In genomic region chr9:71930431-71931357, GRCm38 (mm10) we compare ENCODE assay signal across 24 mouse cellular contexts.
DNase-seq lines count a peak whose midpoint lies in the region; ATAC-seq lines count a peak whose summit lies in the region.
"Had no signal": no experiment of that assay in that cellular context is flagged by ENCODE, and none has a peak within 500 bp of the region (broad histone marks: within the 10 kb centered on the region; RNA-seq: fewer than 3 reads in every experiment).

No protein-coding gene starts in this region.

- H3K4me1 ChIP-seq in hindbrain, embryonic 14.5 days (replicated peaks; ENCODE audit: control insufficient read depth, insufficient read depth, low read length): peaks cover 7% of the 10 kb centered on the region; the same call in 1 of the 2 replicates
- H3K4me1 ChIP-seq in hindbrain, embryonic 12.5 days: peaks cover 5% of the 10 kb centered on the region; the same call in 1 of the 2 replicates
- H3K4me1 ChIP-seq in liver, embryonic 13.5 days (replicated peaks): peaks cover 24% of the 10 kb centered on the region
- no peaks in the 10 kb centered on the region for H3K4me1 ChIP-seq in kidney, embryonic 14.5 days (ENCODE audit: control insufficient read depth, insufficient read depth, low read length)
- H3K4me1 ChIP-seq: stomach, embryonic 15.5 days had no signal

- ATAC-seq in hindbrain, embryonic 14.5 days (ENCODE audit: low FRiP score): no peak
- no peak for ATAC-seq in hindbrain, embryonic 12.5 days (ENCODE audit: low FRiP score)
- ATAC-seq in liver, embryonic 13.5 days (ENCODE audit: low read depth): peak; percentile 88
- peak; percentile 70; the same call in 1 of the 2 replicates for ATAC-seq in megakaryocyte-erythroid progenitor cell, adult 5-6 weeks (replicated peaks; ENCODE audit: low FRiP score, low TSS enrichment, poor library complexity, severe bottlenecking)
- no peak for ATAC-seq in kidney, embryonic 14.5 days (ENCODE audit: low FRiP score, low TSS enrichment)
- ATAC-seq: CD4-positive, CD25-positive, alpha-beta regulatory T cell, adult 4 months; hindbrain, postnatal 0 days; intestine, embryonic 16.5 days had no signal

- no peaks in the 10 kb centered on the region for H3K27me3 ChIP-seq in hindbrain, embryonic 14.5 days (ENCODE audit: control insufficient read depth, insufficient read depth, low read length)
- no peaks in the 10 kb centered on the region for H3K27me3 ChIP-seq in hindbrain, embryonic 12.5 days
- H3K27me3 ChIP-seq in liver, embryonic 13.5 days: no peaks in the 10 kb centered on the region
- H3K27me3 ChIP-seq in kidney, embryonic 14.5 days (ENCODE audit: control insufficient read depth, insufficient read depth, low read length): no peaks in the 10 kb centered on the region
- H3K27me3 ChIP-seq: forebrain, embryonic 12.5 days; heart, embryonic 15.5 days; kidney, embryonic 15.5 days; stomach, embryonic 15.5 days had no signal

- DNase-seq in hindbrain, embryonic 14.5 days (ENCODE audit: low spot score): no peak
- DNase-seq in c-Kit-positive CD71-positive TER-119-positive erythroid progenitor cells, embryonic 14.5 days (ENCODE audit: low spot score): peak; percentile 46
- DNase-seq in liver, embryonic 13.5 days: no peak
- DNase-seq in gastrocnemius, postnatal 10 days: no peak
- DNase-seq in cerebellum, adult 18-20 months: no peak
- DNase-seq: adrenal gland, adult 2 months; cerebellum, adult 2 months; cerebellum, postnatal 25 days; heart, postnatal 36 days; kidney, postnatal 36 days; thymus, postnatal 25 days had no signal

- 85% methylated on average over 3 of the region's 3 CpGs for WGBS in hindbrain, embryonic 14.5 days
- 80% methylated on average over 3 of the region's 3 CpGs for WGBS in hindbrain, embryonic 12.5 days
- WGBS in liver, embryonic 13.5 days (ENCODE audit: insufficient replicate concordance): 36% methylated on average over 3 of the region's 3 CpGs
- WGBS in kidney, embryonic 14.5 days: 83% methylated on average over 3 of the region's 3 CpGs

- H3K9me3 ChIP-seq in hindbrain, embryonic 14.5 days (ENCODE audit: control insufficient read depth, low read length): no peaks in the 10 kb centered on the region
- no peaks in the 10 kb centered on the region for H3K9me3 ChIP-seq in hindbrain, embryonic 12.5 days (replicated peaks)
- no peaks in the 10 kb centered on the region for H3K9me3 ChIP-seq in liver, embryonic 13.5 days (replicated peaks)
- H3K9me3 ChIP-seq in kidney, embryonic 14.5 days (ENCODE audit: control insufficient read depth, low read length): no peaks in the 10 kb centered on the region
- H3K9me3 ChIP-seq: forebrain, embryonic 12.5 days; heart, embryonic 15.5 days; kidney, embryonic 15.5 days; stomach, embryonic 15.5 days had no signal

- H3K9ac ChIP-seq in hindbrain, embryonic 14.5 days: no peak overlapping the region
- no peak overlapping the region for H3K9ac ChIP-seq in hindbrain, embryonic 12.5 days
- H3K9ac ChIP-seq in liver, embryonic 13.5 days: no peak overlapping the region; the same call in 1 of the 2 replicates
- no peak overlapping the region for H3K9ac ChIP-seq in kidney, embryonic 14.5 days (ENCODE audit: low read depth, low read length)
- H3K9ac ChIP-seq: forebrain, embryonic 12.5 days; heart, embryonic 15.5 days; kidney, embryonic 15.5 days; stomach, embryonic 15.5 days had no signal

- H3K4me3 ChIP-seq in hindbrain, embryonic 14.5 days (replicated peaks; ENCODE audit: low read length): no peak overlapping the region
- H3K4me3 ChIP-seq in hindbrain, embryonic 12.5 days: no peak overlapping the region
- H3K4me3 ChIP-seq in liver, embryonic 13.5 days (replicated peaks): peak overlapping the region; percentile 8; the same call in 1 of the 2 replicates
- H3K4me3 ChIP-seq in kidney, embryonic 14.5 days (ENCODE audit: low read length): no peak overlapping the region
- H3K4me3 ChIP-seq: forebrain, embryonic 12.5 days; heart, embryonic 15.5 days; kidney, embryonic 15.5 days; left cerebral cortex, adult 2 months; stomach, embryonic 15.5 days had no signal

- H3K4me2 ChIP-seq in hindbrain, embryonic 14.5 days (replicated peaks): 0 out of 2 replicates have a peak overlapping the region, but pooled peaks have one; percentile 15
- H3K4me2 ChIP-seq in hindbrain, embryonic 12.5 days (replicated peaks): no peak overlapping the region
- H3K4me2 ChIP-seq in liver, embryonic 13.5 days: peak overlapping the region; percentile 43
- no peak overlapping the region for H3K4me2 ChIP-seq in kidney, embryonic 14.5 days (replicated peaks; ENCODE audit: low read depth, low read length)
- H3K4me2 ChIP-seq: forebrain, embryonic 12.5 days; heart, embryonic 15.5 days; kidney, embryonic 15.5 days; midbrain, embryonic 11.5 days; stomach, embryonic 15.5 days had no signal

- H3K36me3 ChIP-seq in hindbrain, embryonic 14.5 days (replicated peaks; ENCODE audit: control insufficient read depth, insufficient read depth): no peaks in the 10 kb centered on the region
- H3K36me3 ChIP-seq in hindbrain, embryonic 12.5 days: no peaks in the 10 kb centered on the region
- H3K36me3 ChIP-seq in liver, embryonic 13.5 days: no peaks in the 10 kb centered on the region
- H3K36me3 ChIP-seq in kidney, embryonic 14.5 days (ENCODE audit: control insufficient read depth, insufficient read depth, low read length): no peaks in the 10 kb centered on the region
- H3K36me3 ChIP-seq: heart, embryonic 15.5 days; kidney, embryonic 15.5 days; stomach, embryonic 15.5 days had no signal

- 0 out of 2 replicates have a peak overlapping the region, but pooled peaks have one; percentile 32 for H3K27ac ChIP-seq in hindbrain, embryonic 14.5 days
- H3K27ac ChIP-seq in hindbrain, embryonic 12.5 days: no peak overlapping the region
- peak overlapping the region; percentile 79 for H3K27ac ChIP-seq in liver, embryonic 13.5 days
- no peak overlapping the region for H3K27ac ChIP-seq in kidney, embryonic 14.5 days (ENCODE audit: low read depth, low read length)
- H3K27ac ChIP-seq: forebrain, embryonic 12.5 days; heart, embryonic 15.5 days; hindbrain, postnatal 0 days; kidney, embryonic 15.5 days; left cerebral cortex, adult 2 months; macrophage; stomach, embryonic 15.5 days had no signal

Comparison
In these comparisons a context has a peak if more than half of its experiments do, and no peak if none do; other contexts are left out.
1. H3K27ac ChIP-seq: peak in hindbrain, embryonic 14.5 days (single experiment) and liver, embryonic 13.5 days (single experiment); none in hindbrain, embryonic 12.5 days (single experiment) and kidney, embryonic 14.5 days (single experiment).
2. H3K4me2 ChIP-seq: peak in hindbrain, embryonic 14.5 days (single experiment) and liver, embryonic 13.5 days (single experiment); none in hindbrain, embryonic 12.5 days (single experiment) and kidney, embryonic 14.5 days (single experiment).
3. ATAC-seq: peak in liver, embryonic 13.5 days (single experiment) and megakaryocyte-erythroid progenitor cell, adult 5-6 weeks (single experiment); none in hindbrain, embryonic 14.5 days (single experiment), hindbrain, embryonic 12.5 days (single experiment) and kidney, embryonic 14.5 days (single experiment).